Comparison of ENCODE assay signal across 15 mouse cellular contexts in the genomic region with DNA sequence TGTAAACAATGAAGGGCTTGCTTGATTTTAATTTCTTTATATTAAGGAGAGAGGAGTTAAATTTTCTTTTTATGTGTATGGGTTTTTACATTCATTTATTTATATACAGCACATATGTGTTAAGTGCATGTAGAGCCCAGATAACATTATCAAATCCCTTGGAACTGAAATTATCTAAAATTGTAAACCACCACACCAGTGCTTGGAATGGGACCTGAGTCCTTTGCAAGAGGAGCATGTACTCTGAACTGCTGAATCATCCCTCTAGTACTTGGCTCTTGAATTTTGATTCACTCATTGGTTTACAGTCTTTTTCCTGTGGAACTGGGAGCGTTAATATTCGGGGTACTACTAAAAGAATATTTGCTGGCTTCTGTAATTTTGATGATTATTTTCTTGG.
"Had no signal": no experiment of that assay in that cellular context is flagged by ENCODE, and none has a peak within 500 bp of the region (broad histone marks: within the 10 kb centered on the region; RNA-seq: fewer than 3 reads in every experiment).

No protein-coding gene starts in this region.

- H3K4me2 ChIP-seq: limb, embryonic 12.5 days; lung, embryonic 14.5 days; neural tube, embryonic 15.5 days had no signal

- H3K27ac ChIP-seq: limb, embryonic 12.5 days; macrophage; neural tube, embryonic 15.5 days; stomach, postnatal 0 days had no signal

- H3K27me3 ChIP-seq: limb, embryonic 12.5 days; neural tube, embryonic 15.5 days had no signal

- H3K36me3 ChIP-seq: neural tube, embryonic 15.5 days had no signal

- H3K9ac ChIP-seq: limb, embryonic 12.5 days; lung, embryonic 14.5 days; neural tube, embryonic 15.5 days had no signal

- H3K4me3 ChIP-seq: limb, embryonic 12.5 days; myocyte; neural tube, embryonic 15.5 days had no signal

- ATAC-seq: intestine, embryonic 16.5 days had no signal

- DNase-seq: kidney, adult 8-10 months; kidney, postnatal 25 days; layer of hippocampus, postnatal 36 days; lung, embryonic 14.5 days; lung, postnatal 10 days; midbrain, embryonic 14.5 days; right cerebral cortex, adult 18-20 months; right cerebral cortex, postnatal 25 days; thymus, postnatal 4 days had no signal

- H3K9me3 ChIP-seq: limb, embryonic 12.5 days; neural tube, embryonic 15.5 days had no signal

- H3K4me1 ChIP-seq: limb, embryonic 12.5 days had no signal
